Mouse (Mus musculus): ENCODE data around the gene Zfp93.

The Zfp93 gene

DNA sequence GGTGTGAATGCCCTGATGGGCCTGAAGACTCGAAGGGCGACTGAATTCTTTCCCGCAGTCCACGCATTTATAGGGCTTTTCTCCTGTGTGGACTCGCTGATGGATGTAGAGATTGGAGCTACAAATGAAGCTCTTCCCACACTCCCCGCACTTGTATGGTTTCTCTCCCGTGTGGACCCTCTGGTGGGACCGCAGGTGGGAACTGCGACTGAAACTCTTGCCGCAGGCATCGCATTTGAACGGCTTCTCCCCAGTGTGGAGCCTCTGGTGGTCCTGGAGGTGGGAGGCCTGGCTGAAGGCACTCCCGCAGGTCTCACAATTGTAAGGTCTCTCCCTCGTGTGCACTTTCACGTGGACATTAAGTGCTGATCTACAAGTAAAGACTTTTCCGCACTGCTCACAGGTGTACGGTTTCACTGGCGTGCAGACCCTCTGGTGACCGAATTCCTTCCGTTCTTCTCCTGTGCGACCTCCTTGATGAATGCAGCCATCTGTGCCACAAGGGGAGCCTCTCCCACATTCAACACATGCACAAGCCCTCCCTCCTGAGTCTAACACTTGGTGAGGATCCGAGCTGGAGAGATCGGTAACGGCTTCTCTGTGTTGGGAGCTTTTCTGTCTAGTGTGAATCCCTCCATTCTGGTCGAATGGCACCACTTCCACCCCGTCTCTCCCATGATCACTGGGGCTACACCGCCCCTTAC lies 21.3 kb downstream of the Zfp93 start:
- no peak for DNase-seq (ENCODE audit: low spot score in 2 of 2)

DNA sequence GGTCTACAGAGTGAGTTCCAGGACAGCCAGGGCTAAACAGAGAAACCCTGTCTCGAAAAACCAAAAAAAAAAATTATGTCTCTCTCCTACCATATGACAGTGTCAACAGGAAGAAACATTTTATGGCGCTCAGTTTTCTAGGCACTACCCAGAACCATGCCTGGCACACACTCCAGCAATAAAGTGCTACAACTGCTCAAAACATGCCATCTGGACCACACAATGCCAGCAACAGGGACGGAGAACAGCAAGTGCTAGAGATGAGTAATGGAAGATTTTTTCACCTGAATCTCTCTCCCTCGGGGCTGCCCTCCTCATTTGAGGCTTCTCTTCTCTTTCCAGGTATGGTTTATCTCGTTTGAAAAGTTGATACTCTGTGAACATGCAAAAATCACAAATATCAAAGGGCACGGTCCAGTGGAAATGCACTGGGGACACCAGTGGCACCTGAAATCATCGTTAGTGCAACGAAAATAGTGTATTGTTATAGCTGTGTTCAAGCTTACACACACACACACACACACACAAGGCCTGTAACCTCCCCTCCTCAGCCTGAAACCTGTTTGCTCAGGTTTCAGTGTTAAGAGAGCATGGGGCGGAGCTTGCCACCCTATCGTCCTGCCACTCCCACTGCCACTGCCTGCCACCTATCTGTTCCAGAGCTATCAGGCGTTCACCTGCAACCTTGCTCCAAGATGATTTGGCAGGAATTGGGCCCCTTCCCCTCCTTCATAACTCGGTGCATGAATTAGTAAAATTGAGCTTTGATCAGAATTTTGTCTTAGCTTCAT lies 23.0 kb downstream of the Zfp93 start:
- no peak for DNase-seq (ENCODE audit: low spot score in 2 of 2)

DNA sequence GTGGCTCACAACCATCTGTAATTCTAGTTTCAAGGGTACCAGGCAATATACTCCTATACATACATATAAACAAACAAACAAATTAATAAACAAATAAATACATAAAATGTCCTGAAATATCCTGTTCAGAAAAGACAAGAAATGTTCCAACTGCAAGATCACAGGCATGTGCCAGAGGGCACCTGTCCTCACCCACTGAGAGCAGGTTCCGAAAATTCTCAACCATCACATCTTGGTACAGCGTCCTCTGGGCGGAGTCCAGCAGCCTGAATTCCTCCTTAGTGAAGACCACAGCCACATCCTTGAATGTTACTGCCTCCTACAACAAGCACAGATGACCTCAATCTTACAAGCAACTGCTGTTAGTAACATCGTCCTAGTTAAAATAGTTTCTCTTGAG lies 24.5 kb downstream of the Zfp93 start:
- no peak for DNase-seq (ENCODE audit: low spot score in 2 of 2)

DNA sequence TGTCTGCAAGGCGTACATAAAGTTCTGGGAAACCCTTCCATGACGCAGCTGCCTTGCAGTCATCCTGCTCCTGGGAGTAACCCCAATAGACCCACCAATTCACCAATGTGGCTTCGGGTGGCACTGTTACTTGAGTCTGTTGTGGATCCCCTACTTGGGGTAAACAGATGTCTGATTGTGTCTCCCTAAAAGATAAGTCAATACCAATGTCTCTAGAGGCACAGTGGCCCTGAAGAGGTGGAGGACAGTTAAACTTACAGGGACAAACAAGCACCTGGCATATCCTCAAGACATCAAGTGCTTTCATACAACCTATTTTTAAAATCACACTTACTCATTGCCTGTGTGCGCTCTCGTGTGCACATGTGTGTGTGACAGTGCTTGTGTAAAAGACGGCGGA lies 25.2 kb downstream of the Zfp93 start:
- no peak for DNase-seq (ENCODE audit: low spot score in 2 of 2)

DNA sequence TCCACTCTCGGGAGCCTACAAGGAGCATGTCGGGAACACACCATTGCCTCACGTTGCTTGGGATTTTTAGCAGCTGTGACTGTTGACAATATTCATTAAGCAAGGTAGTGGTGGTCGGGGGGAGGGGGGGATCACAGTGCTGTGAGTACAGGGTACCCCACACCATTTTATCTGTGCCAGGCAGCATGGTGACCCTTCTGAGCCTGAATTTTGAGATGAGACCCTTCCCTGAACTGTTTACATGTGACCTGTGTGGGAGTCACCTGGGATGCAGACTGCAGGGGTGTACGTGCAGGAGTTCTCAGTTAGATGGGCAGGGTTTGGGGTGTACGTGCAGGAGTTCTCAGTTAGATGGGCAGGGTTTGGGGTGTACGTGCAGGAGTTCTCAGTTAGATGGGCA lies 26.2 kb downstream of the Zfp93 start:
- no peak for DNase-seq (ENCODE audit: low spot score in 2 of 2)

DNA sequence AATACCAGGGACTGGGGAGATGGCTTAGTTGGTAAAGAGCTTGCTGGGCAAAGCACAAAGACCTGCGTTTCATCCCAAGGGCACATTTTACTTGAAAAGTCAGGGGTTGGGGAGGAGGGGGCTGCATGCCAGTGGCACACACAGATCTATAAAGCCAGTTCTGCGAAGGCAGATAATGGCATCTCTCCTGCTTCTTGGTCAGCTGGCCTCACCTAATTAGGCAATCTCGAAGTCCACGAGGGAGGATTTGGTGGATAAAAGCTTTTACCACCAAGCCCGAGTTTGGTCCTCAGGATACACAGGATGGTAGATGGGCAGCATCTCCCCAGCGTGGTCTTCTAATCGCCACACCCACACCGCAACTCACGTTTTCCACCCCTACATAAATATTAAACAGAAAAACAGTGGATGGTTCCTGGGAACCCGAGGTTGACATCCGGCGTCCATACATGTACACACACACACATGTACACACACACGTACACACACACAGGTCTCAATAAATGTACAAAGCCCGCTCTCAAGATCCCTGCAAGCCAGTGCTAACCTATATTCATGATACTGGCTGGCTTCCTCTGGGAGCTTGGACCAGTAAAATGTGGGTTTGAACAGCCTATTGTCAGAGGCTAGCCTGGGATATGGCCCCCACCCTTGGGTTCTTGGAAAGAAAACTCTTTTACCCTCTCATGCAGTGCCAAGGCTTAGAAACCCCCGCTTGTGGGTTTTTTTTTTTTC lies 27.3 kb downstream of the Zfp93 start:
- no peak for DNase-seq (ENCODE audit: low spot score in 2 of 2)

DNA sequence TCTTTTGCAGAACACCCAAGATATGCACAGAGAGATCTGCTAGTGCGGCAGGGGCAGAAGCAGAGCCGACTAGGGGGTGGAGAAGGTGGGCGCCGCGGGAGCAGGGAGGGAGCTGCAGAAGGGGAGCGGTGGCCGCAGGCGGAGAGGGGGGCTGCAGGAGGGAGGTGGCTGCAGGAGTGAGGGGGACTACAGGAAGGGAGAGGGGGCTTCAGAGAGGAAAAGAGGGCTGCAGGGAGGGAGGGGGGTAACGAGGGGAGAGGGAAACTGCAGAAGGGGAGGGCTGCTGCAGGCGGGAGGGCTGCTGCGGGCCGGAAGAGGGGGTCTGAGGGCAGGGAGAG lies 28.4 kb downstream of the Zfp93 start:
- DNase-seq (ENCODE audit: low spot score in 2 of 2), result no peak

DNA sequence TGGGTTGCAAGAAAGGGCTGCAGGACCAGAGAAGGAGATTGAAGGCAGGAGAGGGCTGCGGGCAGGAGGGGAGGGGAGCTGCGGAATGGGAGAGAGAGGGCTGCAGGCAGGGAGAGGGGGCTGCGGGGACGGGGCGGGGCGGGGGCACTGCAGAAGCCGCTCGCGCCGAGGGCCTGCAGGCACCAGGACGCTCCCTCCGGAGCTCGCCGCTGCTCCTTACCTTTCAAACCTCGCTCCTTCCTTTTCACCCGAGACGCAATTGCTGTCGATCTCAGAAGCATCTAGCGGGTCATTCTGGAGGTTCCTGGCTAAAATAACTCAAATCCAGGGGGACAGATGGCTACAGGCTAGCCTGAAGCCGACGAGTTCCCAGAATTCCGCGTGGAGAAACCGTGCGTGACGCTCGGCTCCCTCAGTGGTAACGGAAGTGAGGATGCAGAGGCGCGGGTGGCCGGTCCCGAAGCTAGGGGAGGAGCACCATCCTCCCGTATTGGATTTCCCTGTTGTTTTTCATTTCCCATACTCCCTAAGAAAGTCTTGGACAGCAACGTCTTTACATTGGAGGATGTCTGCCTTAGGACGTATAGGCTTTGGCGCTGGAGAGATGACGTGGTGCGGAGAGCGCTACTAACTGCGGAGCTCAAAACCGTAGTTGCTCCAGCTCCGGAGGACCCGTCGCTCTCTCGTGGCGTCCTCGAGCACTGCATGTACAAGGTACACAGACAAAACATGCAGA lies 28.9 kb downstream of the Zfp93 start:
- peak; percentile 92 to 95 for DNase-seq (ENCODE audit: low spot score in 2 of 2)

DNA sequence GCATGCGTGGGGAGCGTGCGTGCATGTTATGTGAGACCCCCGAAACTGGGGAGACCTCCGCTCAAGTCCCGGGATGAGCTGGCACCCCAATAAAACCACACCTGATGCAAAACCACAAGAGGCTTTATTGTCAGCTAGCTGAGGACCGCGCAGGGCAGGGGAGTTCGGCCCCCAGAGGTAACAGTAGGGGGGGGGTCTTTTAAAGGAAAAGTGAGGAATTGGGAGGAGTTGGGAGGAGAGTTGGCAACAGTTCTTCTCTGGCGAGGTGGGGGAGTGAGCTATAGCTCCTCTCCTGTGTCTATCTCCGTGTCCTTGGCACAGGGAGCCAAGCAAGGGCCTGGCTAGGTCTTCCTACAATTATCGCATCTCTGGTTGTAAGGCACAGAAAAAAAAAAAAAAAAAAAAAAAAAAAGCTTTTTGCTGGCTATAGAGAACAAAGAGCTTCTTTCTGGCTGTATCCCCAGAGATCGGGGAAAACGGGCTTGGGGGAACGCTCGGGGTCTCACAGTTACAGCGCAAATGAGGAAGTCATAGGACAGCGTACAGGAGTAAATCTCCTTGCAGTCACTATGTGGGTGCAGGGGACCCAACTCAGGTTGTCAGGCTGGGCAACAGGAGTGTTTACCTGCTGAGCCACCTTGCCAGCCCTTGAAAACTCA lies 29.7 kb downstream of the Zfp93 start:
- peak; percentile 48 to 58 for DNase-seq (ENCODE audit: low spot score in 2 of 2)

DNA sequence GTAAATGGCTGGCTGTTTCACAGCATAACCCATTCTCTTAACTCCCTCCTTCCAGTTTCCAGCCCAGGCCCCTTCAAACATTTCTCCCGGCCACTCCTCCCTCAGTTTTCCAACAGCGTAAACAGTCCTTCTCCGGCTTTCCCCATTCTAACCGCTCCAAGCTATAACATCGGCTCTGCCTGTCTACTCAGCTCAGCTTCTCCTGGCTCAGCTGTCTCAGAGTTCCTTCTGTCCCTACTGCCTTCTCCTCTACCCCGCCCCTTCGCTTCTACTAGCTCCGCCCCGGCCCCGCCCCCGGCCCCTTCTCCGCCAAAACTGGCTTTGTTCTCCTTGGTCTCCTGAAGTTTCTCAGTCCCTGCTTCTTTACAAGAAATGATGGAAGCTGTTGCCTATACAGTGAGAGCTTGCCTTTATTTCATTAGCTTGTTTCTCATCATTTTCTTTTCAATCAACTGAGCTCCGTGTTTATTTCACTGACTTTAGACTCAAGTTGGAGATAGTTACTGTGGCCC lies 30.6 kb downstream of the Zfp93 start, which contains the start of gene Zfp61:
Gene Zfp61 (minus strand): TSS at position 462 of the 512 bp plus-strand sequence.
- DNase-seq (ENCODE audit: low spot score in 2 of 2), result no peak

DNA sequence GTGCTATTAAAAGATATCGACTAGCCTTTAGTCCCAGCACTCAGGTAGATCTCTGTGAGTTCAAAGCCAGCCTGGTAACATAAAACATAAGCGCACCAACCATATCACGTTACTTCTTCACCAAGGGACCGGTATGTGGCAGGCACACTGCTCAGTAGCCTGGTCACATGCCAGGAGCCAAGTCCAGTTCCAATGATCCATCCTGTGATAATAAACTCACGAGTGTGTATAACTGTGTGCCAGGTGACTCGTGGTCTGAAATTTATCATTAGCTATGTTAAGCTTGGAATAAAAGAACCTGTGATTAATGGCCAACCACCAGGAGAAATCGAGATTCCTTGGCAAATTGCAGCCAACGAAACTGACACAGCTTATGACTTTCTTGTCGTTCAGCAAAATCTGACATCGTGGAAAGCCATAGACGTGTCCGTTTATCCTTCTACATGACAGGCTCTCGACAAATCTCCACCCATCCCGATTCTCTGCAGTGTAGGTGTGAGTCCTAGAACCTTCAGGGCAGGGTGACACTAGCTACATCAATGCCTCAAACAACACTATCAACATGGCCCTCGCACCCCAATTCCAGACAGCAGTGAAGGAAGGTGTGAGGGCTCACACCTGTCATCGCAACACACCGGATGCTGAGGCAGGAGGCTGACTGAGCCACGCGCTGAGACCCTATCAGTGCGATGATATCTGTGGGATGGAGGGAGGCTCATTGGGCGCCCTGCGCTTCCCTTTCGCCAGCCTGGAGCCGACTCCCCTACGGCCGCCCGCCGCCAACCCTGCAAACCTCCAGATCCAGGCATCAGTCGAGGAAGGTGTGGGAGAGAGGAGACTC lies 45.7 kb downstream of the Zfp93 start:
- no peak for DNase-seq (ENCODE audit: low spot score in 2 of 2)

DNA sequence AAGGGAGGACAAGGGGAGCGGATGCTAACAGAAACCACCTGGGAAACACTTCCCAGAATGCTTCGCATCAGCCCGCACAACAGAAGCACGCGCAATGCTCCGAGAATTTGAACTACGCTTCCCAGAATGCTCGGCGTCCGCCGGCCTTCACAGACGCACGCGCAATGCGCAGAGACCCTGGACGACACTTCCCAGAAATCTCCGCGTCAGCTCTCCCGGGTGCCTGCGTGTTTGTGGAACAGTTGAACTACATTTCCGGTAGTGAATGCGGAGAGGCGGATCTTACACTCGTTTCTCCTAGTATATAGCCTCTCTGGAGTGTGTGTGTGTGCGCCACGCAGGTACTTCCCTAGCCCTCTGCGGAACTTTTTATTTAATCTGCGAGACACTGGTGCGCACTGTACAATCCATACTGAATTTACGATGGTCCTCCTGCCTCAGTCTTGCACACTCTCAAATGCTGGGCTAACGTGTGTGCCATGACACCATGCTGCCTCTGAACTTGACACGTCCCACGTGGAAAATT lies 46.4 kb downstream of the Zfp93 start, which contains the start of gene Zfp94:
Gene Zfp94 (minus strand): TSS at position 100 of the 526 bp plus-strand sequence.
- DNase-seq (ENCODE audit: low spot score in 2 of 2), result peak; percentile 98

DNA sequence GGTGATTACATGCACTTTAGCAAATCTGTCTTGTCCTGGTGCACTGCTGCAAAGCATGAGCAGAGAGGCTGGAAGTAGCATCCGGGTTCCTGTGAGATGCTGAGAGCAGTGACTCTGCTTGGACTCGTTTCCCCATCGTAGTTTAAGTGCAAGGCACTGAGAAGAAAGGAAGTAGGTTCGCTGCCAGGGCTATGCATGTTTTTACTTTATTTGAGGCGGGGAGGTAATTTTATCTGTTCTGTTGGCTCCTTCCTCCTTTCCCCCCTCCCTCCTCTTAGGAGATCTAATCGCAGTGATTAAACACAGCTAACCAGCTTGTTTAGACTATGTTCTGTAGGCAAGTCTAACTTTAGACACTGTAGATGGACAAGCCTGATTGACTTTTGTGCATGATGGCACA lies 48.7 kb downstream of the Zfp93 start:
- no peak for DNase-seq (ENCODE audit: low spot score in 2 of 2)

DNA sequence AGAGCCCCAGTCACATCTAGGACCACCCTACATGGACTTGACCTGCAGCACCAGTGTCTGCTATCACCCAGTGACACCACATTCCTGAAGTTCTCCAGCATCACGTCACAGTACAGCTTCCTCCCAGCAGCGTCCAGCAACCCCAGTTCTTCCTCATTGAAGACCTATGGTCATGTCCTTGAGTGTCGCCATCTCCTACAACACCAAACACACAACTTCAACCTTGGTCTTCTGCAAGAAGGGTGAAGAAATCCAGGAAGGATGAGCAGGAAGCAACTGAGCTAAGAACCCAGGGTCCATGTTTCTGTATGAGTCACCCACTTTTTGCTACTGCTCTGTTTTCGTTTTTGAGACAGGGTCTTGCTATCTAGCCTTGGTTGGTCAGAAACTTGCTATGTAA lies 52.4 kb downstream of the Zfp93 start:
- DNase-seq (ENCODE audit: low spot score in 2 of 2), result no peak

DNA sequence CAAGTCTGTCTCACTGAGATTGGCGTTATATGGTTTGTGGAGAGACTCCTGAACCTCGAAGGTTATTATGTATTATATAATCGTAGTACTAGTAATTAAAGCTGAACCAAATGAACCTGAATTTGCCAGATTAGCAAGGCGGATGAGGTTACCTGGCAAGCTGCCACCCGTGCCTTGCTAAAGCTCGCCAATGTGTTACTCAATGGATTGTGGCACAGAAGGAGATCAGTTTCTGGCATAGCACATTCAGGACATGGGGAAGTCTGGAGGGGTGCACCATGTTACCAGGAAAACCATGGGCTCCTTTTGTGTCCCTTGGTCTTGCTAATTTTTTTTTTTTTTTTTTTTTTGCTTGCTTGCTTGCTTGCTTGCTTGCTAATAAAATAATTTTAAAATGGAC lies 55.0 kb downstream of the Zfp93 start:
- peak; percentile 59 to 62 for DNase-seq (ENCODE audit: low spot score in 2 of 2)

DNA sequence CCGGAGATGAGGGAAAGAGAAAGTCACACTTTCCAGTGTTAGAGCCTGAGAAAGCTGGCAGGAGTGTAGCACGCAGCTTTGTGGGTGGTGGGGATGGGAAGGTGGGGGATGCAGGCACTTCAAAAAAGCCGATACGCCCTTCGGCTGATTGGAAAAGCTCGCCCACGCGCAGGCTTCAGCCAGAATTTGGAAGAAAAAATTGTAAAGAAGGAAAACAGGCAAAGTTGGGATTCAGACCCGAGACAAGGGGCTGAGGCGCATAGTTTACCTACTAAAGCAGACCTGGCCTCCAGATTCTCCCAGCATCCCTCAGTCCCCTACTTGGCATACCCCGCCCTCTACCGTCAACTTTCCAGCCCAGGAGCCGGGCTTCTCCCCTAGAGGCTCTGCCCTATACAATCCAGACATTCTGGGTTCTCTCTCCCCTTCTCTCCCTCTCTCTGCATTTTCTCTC lies 55.5 kb downstream of the Zfp93 start:
- peak; percentile 74 to 75 for DNase-seq (ENCODE audit: low spot score in 2 of 2)

DNA sequence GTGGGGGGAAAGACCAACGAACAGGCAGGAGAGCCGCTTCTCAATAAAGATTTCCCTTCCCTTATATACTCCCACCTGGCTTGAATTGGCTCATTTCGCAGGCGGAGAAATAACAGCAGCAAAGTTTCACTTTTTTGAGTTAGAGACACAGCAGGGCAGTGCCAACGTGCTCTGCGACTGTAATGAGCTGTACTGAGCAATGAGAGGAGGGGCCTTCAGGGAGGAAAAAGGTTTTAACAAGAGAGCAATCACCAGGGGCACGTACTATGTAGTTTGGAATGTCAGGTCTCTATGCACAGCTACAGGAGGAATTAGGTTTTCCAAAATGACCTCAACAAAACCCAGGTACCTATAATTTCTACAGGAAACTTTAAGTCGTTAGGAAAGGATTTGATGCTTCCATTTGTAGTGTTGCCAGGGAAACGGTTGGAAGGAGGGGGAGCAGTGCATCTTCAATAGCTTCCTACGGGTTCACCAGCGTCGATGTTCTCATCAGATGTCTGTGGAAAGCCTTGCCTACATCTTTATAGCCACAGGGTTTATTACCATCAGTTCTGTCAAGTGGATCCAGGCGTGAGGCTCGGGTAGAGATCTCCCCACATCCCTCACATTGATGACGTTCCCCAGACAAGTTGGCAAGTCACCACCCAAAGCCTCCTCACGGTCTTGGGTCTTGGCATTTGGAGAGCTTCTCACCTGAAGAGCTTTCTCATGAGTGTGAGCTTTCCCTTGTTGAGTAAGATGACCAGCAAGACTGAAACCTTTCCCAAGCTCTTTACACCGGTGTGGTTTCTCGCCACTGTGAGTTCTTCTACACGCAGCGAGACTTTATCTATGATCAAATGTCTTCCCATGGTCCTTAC lies 56.3 kb downstream of the Zfp93 start:
- peak; percentile 40 to 55 for DNase-seq (ENCODE audit: low spot score in 2 of 2)

Data from right cerebral cortex, postnatal 10 days (tissue).